Mouse (Mus musculus) stomach, embryonic 15.5 days (tissue): Measurements from ENCODE around the gene Pdgfd. TPM values are rescaled to one million over a fixed set of nuclear protein-coding genes. Genes with fewer than 3 reads are reported as not detected.

ENCODE experiments used
- ATAC-seq: fragments of 200-750 bp; cut with Nextera tagmentation; 2 replicates; pipeline ENCODE4 v1.8.0; 2017; ENCODE audit warnings: low read depth, moderate number of reproducible peaks, moderate TSS enrichment; ENCODE audit not compliant: insufficient read depth, low FRiP score
- H3K27ac ChIP-seq: fragments of 300-500 bp; sonication (generic); 2 replicates; pipeline ENCODE4 v1.5.1; 2015; ENCODE audit warnings: mild to moderate bottlenecking, inconsistent platforms
- H3K27me3 ChIP-seq: fragments of 300-500 bp; sonication (generic); replicated peaks from 2 replicates; pipeline ENCODE4 v1.6.1; 2015; ENCODE audit warnings: inconsistent platforms
- H3K36me3 ChIP-seq: fragments of 300-500 bp; sonication (generic); 2 replicates; pipeline ENCODE4 v1.6.1; 2015; ENCODE audit warnings: inconsistent platforms
- H3K4me1 ChIP-seq: fragments of 300-500 bp; sonication (generic); 2 replicates; pipeline ENCODE4 v1.6.1; 2015; ENCODE audit warnings: inconsistent platforms
- H3K4me2 ChIP-seq: fragments of 300-500 bp; sonication (generic); 2 replicates; pipeline ENCODE4 v1.6.1; 2015; ENCODE audit warnings: mild to moderate bottlenecking, inconsistent platforms
- H3K4me3 ChIP-seq: fragments of 300-500 bp; sonication (generic); replicated peaks from 2 replicates; pipeline ENCODE4 v1.5.1; 2015; ENCODE audit warnings: inconsistent platforms
- H3K9ac ChIP-seq: fragments of 300-500 bp; sonication (generic); 2 replicates; pipeline ENCODE4 v1.6.1; 2015; ENCODE audit warnings: inconsistent platforms
- H3K9me3 ChIP-seq: fragments of 300-500 bp; sonication (generic); 2 replicates; pipeline ENCODE4 v1.6.1; 2016; ENCODE audit warnings: inconsistent platforms
- WGBS: fragments of 180-500 bp; shearing (Covaris S2); methylation state at CpG from one replicate; pipeline ENCODE4 v1.1.7; 2015; 5-methylcytosine and 5-hydroxymethylcytosine counted together
- polyA plus RNA-seq: library from polyadenylated mRNA; unstranded; fragments of >200 nt; fragmentation: Nextera tagmentation; extraction: Ambion mirVana; gene quantifications from 2 replicates; pipeline ENCODE4 v1.2.1, GENCODE M21; 2015

Pdgfd gene
- polyA plus RNA-seq, 1 experiment from 2014 or later = 9.8 TPM

GRCm38 (mm10) chr9:6366550-6366949 lies 198.2 kb downstream of the Pdgfd start:
- Histone ChIP-seq H3K27me3 (no peaks in the 10 kb centered on the region), H3K4me2 (no peak overlapping the region), H3K4me3 (no peak overlapping the region), H3K9me3 (no peaks in the 10 kb centered on the region), H3K27ac (no peak overlapping the region), H3K9ac (no peak overlapping the region), H3K36me3 (no peaks in the 10 kb centered on the region), H3K4me1 (no peaks in the 10 kb centered on the region)
- no peak for ATAC-seq
- WGBS = 67% methylated on average over 1 of the region's 1 CpGs

DNA sequence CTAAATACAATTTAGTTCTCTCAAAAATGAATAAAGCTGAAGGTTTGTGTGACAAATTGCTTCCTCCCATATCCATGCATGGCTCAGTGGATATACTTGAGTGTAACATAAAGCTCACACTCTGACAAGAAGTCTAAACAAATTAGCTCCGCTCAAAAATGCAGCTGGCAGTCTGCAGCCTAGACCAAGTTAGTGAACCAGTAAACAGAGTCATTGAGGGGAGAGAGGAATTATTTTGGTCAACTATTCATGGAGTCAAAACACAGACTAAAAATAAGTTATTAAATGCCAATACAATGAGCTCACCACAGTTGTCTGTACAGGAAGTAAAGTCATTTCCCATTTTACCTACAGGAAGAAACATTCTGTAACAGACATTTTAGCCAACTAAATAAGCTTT lies 233.4 kb downstream of the Pdgfd start:
- Histone ChIP-seq H3K4me1 (no peaks in the 10 kb centered on the region), H3K4me2 (no peak overlapping the region), H3K9me3 (no peaks in the 10 kb centered on the region), H3K36me3 (no peaks in the 10 kb centered on the region), H3K27me3 (no peaks in the 10 kb centered on the region), H3K27ac (no peak overlapping the region), H3K4me3 (no peak overlapping the region), H3K9ac (no peak overlapping the region)
- 33% methylated on average over 1 of the region's 1 CpGs for WGBS
- no peak for ATAC-seq

DNA sequence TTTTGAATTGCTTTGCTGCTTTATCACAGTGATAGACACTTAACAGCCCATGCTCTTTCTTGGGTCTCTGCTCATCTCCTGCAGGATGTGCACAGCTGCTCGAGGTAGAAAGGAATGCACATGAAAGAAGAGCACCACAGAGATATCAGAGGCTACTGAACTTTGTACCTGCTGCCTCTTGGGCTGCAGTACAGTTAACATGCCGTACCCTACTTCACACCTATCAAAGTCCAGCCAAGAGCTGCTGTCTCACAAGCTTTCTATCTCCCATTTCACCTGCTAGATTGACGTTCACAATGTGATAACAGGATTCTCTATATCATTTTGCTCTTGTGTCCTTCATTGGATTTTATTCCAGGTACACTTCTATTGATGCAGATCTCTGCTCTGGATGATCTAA lies 238.2 kb downstream of the Pdgfd start:
- Histone ChIP-seq H3K4me1 (no peaks in the 10 kb centered on the region), H3K9ac (no peak overlapping the region), H3K27ac (no peak overlapping the region), H3K9me3 (no peaks in the 10 kb centered on the region), H3K36me3 (no peaks in the 10 kb centered on the region), H3K4me3 (no peak overlapping the region), H3K27me3 (no peaks in the 10 kb centered on the region), H3K4me2 (no peak overlapping the region)
- 57% methylated on average over 3 of the region's 3 CpGs for whole genome bisulfite sequencing
- ATAC-seq = no peak

GRCm38 (mm10) chr9:6407972-6408371 lies 239.6 kb downstream of the Pdgfd start:
- Histone ChIP-seq H3K27ac (no peak overlapping the region), H3K4me1 (no peaks in the 10 kb centered on the region), H3K27me3 (no peaks in the 10 kb centered on the region), H3K36me3 (no peaks in the 10 kb centered on the region), H3K4me2 (no peak overlapping the region), H3K9ac (no peak overlapping the region), H3K4me3 (no peak overlapping the region), H3K9me3 (no peaks in the 10 kb centered on the region)
- no peak for ATAC-seq
- WGBS = 54% methylated on average over 4 of the region's 4 CpGs

DNA sequence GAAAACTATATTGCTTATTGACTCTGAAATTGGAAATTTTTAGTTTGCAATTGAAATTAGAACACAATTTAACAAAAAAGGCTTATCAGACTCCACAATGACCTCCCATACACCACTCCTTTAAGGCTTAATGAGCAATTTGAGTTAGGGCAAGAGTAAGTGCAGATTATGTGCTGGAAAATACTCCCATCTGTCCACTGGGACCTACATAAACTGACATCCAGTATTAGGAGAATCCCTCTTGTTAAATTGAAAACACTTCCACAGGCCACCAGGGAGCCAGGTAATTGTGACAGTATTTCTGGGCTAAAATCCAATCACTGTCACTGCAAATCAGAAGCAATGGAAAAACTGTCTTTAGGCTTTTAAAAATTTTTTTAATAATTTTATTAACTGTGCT lies 256.2 kb downstream of the Pdgfd start:
- ATAC-seq = no peak

More for the DNA sequence above, 256.2 kb downstream of the Pdgfd start:
- Histone ChIP-seq H3K27ac (no peak overlapping the region), H3K27me3 (no peaks in the 10 kb centered on the region), H3K36me3 (no peaks in the 10 kb centered on the region), H3K9me3 (no peaks in the 10 kb centered on the region), H3K4me3 (no peak overlapping the region), H3K4me2 (no peak overlapping the region), H3K9ac (no peak overlapping the region), H3K4me1 (no peaks in the 10 kb centered on the region)

Other genes with a start within 250 kb of the Pdgfd start
- gene Ddi1, start 101.3 kb downstream of the Pdgfd start, polyA plus RNA-seq = 0.01 and 0.04 TPM in 2 replicates